Mouse (Mus musculus): ENCODE measurements around the gene Nsun2.
A peak's percentile ranks its signal among the peaks of the same experiment; 100 is the strongest.
"Not testable (repeated sequence)": the region's sequence is repeated elsewhere in the genome, so short reads cannot be mapped to it uniquely, and the experiment has no call there.

Nsun2 gene

DNA sequence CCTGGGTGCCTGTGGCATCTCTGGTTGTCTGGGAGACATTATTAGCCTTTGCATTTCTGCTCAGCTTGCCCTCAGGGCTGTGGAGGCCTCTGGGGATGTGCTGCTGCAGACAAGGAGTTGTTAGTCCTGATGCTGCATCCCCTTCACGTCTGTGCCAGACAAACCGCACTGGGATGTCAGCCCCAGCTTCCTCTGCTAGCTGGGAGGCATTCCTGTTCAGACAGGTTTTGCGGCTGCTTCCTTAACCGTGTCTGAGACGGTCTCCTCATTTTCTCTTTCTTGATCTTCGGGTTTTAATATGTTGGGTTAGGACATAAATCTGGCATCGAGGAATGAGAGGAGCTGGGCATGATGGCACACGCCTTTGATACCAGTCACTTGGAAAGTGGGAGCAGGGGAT is 58.7 kb downstream of the Nsun2 start:
- no peak for DNase-seq (ENCODE audit: extremely low spot score)

DNA sequence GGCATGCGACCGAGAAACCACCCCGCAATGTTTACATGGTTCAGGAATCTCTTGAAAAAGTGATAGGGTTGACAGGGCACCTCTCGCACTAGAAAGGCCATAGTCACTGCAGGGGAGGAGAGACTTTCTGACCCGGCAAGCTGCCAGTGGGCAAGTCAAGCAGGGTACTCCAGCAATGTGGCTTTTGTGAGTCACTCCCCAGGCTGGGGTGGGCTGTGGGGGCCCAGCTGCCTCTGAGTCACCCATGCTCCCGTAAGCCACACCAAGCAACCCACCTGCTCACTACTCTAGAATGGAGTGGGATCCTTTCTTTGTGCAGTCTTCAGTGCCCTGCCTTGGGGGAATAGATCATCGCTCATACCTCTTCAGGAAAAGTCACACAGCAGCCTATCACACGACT is 59.9 kb downstream of the Nsun2 start:
- no peak for DNase-seq (ENCODE audit: extremely low spot score)

DNA sequence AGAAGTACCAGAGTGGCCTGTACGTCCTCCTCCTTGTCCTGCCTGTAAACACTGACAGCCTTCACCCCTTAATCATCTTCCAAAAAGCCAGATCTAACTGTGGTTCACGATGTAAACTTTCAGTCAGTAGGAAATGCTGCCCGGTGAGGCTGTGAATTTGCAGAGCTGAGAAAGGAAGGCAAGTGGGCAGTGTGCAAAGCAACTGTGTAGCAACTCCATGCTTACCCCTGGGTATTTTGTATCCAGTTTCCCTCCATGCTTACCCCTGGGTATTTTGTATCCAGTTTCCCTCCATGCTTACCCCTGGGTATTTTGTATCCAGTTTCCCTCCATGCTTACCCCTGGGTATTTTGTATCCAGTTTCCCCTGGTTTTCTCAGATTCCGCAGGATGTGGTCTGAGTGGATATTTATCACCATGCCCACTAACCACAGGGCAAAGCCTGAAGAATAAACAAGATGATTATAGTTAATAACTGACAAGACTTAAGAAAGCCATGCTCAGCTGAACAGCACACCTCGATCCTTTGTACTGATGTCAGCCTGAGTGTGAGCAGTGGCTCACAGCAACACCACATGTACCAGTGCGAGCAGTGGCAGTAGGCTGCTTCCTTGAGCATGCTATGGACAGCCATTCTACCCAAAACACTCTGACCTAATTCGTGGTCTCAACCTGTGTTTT is 61.2 kb downstream of the Nsun2 start:
- no peak for DNase-seq (ENCODE audit: extremely low spot score)

DNA sequence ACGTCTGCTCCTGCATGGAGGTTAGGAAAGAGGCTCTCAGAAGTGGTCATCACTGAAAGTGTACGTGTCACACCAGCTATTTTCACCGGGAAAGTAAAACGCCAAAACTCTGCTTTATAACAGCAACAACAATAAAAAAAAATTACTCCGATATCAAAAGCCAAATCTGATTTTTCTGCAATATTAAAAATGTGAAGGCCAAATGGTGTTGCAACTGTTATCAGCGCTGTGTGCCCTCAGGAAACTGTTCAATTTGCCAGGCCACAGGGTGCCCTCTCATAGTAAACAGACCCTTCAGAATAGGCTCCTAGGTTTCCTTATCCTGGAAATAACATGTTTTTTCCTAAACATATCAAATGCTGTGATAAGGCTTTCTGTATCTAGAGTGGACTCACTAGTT is 62.4 kb downstream of the Nsun2 start:
- no peak for DNase-seq (ENCODE audit: extremely low spot score)

DNA sequence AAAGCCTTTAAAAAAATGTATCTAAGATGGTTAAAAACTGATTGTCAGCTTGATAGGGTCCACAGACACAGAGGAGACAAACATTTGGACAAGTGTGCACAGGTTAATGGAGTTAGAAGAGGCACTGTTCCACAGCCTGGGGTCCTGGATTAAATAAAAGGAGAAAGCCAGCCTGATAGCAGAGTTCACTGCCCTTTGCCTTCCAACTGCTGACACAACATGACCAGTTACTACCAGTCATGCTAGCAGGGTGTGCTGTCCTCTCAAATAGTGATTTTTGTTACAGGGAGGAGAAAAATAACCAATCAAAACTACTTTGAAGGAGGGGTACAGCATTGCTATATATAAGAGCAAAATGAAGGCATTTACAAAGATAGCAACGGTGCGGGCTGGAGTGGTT is 63.0 kb downstream of the Nsun2 start:
- DNase-seq (ENCODE audit: extremely low spot score): no peak

DNA sequence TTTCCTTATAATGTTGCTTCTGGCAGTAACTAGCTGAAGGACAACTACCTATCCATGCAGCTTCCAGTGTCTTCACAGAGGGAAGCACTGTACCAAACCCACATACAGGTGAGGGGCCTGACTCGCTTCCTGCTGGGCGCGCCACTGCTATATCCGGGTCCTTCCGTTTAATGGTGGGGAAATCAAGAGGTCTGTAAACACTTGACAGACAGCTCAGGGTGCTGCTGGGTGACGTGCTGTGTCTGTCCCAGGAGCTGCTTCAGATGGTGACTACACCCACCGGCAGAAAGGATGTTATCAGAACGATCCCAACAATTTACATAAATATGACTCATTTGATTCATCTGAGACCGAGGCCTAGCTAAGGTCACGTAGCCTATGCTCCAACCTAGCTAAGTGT is 65.3 kb downstream of the Nsun2 start:
- no peak for DNase-seq (ENCODE audit: extremely low spot score)

DNA sequence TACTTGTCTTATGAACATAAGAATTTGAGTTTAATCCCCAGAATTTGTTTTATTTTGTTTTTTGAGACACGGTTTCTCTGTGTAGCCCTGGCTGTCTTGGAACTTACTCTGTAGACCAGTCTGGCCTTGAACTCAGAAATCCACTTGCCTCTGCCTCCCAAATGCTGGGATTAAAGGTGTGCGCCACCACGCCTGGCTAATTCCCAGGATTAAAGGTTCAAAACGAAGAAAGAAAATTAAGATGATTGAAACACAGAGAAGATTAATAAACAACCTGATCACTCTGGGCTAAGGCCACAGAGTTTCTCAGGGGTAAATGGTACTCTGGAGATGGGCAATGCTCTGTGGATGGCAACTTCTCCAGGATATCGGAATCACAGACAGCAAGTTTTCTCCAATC is 67.3 kb downstream of the Nsun2 start:
- DNase-seq (ENCODE audit: extremely low spot score): not testable (repeated sequence)

DNA sequence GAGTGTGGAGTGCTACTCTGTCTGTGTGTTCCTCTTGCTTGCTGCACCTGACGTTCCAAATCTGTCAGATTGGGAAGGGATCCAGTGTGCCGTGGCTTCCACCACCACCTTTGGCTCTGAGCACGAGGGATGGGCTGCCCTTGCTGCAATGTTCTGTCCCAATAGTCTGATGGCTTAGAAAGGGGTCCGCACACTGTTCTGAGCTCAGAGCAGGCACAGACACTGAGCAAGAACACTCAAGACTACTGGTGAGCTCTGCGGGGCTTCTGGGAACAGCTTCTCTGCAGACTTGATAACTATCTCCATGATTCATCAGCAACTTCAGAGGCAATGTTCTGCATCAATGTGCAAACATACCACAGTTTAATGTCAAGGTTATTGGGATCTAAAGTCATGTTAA is 67.8 kb downstream of the Nsun2 start:
- no peak for DNase-seq (ENCODE audit: extremely low spot score)

DNA sequence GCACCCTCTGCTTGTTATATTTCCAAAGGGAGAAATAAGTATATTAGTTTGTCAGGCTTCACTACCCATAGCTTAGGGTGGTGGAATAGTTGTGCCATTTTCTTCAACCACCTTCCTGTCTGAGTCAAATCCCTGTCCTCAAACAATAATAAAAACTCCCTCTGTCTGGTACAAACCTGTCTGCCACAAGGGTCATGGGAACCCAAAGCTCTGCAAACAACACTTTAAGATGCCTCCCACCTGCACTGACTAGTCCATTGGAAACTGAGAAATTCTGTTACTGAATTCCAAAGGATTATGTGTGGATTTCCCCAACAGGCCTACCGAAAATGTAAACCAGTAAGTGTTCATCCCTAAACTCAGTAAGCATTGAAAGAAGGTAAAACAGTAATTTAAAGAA is 71.1 kb downstream of the Nsun2 start:
- no peak for DNase-seq (ENCODE audit: extremely low spot score)

DNA sequence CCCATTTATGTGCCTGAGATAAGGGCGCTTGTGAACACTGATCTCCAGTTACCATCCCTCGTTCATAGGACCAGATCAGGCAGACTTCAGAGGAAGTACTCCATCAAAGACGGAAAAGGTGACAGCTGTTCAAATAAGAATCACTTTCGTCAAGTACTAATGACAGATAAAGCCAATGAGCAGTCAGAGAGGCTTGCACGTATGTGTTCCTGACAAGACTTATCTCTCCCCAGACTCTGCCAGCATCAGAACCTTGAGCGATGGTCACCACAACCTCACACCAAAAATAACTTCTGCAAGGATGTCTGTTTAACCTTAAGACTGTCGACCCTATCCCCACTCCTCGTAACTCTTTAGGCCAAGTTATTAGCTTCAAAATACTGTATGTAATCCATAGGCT is 75.2 kb downstream of the Nsun2 start:
- no peak for DNase-seq (ENCODE audit: extremely low spot score)

DNA sequence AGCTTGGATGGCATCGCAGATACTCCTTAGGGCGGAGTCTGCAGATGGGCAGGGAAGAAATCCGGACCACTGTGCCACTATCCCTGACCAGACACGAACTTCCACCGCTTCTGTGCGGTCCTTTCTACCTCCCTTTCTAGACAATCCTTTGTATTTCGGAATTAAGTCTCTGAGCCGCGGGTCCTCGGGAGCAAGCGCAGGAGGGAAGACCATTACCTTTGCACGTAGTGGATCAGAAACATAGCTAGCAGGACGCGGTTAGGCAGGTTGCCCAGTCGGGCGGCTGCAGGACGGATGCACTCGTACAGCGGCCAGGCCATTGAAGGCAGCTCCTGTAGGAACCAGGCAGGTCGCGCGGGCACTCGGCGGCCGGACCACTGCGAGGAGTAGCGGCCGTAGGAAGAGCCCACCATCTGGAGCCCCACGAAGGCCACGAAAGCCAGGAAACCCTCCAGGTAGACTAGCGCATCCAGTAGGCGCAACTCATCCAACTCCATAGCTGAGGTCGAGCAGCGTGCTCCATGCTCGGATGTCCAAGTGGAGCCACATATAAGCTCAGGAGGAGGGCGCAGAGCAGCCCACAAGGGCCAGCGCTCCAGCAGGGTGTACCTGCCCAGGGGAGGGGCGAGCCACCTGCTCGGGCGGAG is 77.3 kb downstream of the Nsun2 start:
- DNase-seq (ENCODE audit: extremely low spot score): no peak

DNA sequence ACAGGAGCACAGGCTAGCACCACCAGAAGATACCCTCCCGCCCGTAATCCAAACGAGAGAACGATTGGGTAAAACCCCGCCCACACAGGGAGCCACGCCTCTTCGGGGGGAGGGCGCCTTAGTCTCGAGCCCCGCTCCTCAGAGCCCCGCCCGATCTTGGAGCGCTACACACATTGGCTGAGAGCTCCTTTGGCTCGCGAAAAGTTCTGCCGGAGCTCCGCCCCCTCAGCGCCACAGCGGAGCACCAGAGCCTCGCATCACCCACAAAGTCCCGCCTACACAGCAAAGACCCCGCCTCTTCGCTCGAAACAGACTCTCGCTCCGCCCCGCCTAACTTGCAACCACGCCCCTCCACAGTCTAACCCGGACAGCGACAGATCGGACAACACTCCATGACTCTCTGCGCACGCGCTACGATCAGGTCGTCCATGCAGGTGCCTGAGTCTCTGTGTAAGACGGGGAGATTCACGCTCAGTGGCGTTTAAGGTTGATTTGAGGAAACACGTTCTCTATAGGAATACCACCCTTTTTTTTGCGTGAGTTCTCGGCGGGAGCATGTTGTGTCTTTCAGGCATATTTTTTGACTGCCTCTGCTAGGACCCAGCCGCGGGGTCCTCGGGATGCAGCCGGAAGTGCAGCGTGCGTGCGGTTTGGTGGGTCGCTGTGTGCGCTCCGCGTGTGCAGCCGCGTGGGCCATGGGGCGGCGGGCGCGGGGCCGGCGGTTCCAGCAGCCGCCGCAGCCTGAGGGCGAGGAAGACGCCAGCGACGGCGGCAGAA is 78.0 kb downstream of the Nsun2 start, which contains the start of gene Srd5a1:
Gene Srd5a1 (minus strand): TSS at position 45 of the 777 bp plus-strand sequence.
- peak; percentile 100 for DNase-seq (ENCODE audit: extremely low spot score)

DNA sequence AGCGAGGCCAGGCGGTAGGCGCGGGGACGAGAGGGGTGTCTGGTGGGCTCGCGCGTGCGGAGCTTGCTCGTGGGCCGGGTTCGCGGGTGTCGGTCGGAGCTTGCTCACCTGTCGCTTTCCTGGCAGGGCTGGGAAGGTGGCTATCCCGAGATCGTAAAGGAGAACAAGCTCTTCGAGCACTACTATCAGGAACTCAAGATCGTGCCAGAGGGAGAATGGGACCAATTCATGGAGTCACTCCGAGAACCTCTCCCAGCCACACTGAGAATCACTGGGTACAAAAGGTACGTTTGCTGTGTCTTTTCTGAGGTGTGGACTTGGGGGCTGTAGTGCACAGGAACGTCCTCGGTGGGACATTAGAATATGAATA is 78.6 kb downstream of the Nsun2 start:
- no peak for DNase-seq (ENCODE audit: extremely low spot score)

DNA sequence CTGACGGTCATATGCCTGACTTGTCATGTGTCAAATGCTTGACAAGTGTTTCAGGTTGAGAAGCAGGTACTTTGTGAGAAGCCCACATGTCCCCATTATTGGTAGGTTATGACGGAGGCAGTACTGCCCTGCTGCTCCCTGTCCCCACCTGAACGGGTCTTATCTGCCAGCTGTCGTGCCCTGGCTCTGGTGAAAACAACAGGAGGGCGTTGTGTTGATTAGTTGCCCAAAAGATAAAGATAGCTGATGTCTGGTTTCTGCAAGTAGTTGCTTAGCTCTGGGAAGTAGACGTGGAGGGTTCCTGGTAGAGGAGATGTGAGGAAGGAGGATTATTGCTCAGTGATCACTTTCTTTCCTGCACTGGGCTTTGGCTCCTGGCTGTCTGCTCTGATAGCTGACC is 83.2 kb downstream of the Nsun2 start:
- DNase-seq (ENCODE audit: extremely low spot score): no peak

DNA sequence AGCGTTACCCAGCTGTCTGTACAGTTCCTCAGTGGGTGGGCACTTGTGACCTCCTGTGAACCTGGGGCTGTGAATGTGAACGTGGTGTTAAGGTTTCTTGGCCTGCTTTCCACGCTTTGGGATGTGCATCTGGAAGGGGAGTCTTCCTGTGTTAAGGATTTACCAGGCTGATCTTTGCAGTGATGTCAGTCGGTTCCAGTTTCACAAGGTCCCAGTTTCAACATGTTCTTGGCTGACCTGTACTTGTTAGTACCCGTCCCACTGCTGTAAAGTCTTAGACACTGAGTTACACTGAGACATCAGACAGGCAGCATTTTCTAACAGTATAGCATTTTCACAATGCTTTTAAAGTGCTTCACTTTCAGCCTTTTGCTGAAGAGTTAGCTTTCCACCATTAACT is 90.3 kb downstream of the Nsun2 start:
- no peak for DNase-seq (ENCODE audit: extremely low spot score)

DNA sequence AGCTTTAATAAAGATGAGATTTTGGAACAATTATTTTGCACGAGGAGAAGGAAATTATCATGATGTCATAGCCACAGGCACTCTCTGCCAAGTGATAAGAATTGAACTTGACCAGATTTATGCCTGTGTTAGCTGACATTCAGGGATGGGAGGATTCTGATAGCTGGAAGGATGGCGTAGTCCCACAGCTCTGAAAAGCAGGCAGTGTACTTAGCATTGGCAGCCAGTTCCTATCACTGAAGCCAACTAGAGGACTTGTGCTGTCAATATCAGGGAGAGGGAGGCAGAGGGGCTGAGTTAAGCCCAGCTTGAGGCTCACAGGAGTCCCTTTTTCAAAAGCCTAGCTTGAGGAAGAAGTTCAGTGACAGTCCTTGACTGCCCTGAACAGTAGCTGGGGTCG is 91.0 kb downstream of the Nsun2 start:
- DNase-seq (ENCODE audit: extremely low spot score): no peak

DNA sequence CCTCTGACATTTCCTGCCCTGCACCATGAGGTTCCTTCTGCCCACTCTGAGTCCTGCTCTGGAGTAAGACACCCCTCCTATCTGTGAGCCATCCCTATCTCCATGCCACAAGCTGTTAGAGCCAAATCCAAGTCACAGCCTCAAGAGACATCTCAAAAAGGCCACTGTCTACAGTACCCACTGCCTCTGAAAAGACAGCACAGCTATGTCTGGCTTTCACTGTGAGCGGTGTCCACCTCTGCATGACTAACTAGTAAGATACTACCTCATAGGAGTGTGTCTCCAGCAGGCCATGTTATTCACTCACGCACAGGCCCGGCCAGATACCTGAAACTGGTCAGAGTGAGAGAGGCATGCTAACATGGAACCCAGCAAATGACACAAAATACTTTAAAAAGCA is 94.4 kb downstream of the Nsun2 start:
- DNase-seq (ENCODE audit: extremely low spot score): no peak

DNA sequence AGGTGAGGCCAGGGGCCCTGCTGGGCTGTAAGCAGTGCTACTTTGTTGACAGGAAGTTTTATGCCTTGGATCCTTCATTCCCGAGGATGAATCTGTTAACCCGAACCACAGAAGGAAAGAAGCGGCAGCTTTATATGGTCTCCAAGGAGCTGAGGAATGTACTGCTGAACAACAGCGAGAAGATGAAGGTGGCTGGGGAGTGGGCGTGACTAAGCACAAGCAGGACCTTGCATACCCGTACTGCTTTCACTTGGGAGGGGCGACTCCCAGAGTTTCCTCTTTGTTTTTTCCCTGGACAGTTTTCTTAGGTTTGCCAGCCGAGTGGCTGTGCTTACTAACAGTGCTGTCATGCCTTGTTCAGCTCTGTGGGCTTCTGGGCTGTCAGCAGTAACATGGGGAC is 97.0 kb downstream of the Nsun2 start:
- DNase-seq (ENCODE audit: extremely low spot score): no peak

DNA sequence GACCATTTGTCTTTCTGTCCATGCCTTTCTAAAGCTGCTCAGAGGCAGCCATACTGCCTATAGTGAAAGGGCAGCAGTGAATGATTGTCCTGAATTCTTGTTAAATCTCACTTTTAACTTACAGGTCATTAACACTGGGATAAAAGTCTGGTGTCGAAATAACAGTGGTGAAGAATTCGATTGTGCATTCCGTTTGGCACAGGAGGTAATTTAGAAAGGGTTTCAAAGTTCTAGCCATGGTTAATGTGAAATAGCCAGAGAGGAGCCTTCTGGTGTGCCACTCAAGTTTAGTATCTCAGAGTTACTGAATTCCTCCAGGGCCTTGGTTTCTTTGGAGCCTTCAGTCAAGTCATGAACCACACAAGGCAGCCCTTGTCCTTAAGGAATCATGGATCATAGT is 97.6 kb downstream of the Nsun2 start:
- DNase-seq (ENCODE audit: extremely low spot score): no peak

DNA sequence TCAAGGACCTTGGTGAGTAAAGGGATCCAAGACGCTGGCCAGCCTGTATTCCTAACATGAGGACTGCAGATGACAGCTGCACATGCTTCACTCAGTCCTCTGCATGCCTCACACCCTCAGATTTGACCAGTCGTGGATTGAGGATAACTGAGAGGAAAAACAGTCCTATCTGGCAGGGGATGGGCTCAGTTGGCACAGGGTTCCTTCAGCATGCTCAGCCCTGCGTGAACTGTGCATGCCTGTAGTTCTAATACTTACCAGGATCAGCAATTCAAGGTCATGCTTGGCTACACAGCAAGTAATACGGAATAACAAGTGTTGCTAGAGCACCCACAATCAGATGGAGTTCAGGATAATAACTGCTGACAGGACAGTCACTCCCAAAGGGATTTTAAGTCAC is 98.1 kb downstream of the Nsun2 start:
- DNase-seq (ENCODE audit: extremely low spot score): no peak

DNA sequence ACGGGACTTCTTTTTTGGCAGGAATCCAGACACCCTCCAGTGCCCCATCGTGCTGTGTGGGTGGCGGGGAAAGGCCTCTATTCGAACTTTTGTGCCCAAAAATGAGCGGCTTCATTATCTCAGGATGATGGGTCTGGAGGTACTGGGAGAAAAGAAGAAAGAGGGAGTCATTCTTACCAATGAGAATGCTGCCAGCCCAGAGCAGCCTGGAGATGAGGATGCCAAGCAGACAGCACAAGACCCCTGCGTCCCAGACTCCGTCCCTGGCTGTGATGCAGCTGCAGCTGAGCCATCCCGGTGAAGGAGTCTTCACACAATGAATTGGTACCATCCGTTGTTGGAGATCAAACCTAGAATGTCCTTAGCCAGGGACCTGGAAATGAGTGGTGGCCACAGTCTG is 100.0 kb downstream of the Nsun2 start:
- no peak for DNase-seq (ENCODE audit: extremely low spot score)

DNA sequence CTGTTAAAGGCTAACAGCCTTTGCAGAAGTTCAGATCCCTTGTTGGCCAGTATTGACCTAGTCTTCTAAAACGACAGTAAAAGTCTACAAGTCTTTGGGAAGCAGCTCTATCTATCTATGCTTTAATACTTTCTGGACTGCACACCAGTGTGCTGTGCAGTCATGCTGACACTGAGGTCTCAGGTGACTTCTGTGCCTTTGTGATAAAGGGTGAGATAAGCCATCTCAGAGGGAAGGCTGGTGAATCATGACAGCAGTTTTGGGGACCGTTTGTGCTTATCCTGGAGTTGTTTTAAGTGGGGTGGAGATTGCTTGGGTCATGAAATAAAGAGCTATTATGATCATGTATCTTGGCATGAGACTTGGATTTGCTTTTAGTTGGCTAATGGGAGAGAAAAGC is 100.4 kb downstream of the Nsun2 start:
- DNase-seq (ENCODE audit: extremely low spot score): no peak

DNA sequence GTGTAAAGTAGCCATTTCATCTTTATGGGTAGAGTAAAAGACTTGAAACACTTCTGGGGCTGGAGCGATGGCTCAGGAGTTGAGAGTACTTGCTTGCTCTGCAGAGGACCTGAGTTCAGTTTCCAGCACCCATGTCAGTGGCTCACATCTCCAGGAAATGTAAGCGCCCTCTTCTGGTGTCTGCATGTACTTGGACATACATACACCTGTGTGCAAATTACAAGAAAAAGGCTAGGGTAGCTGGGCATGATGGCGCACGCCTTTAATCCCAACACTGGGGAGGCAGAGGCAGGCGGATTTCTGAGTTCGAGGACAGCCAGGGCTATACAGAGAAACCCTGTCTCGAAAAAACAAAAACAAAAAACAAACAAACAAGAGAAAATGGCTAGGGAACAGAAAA is 102.3 kb downstream of the Nsun2 start:
- DNase-seq (ENCODE audit: extremely low spot score): not testable (repeated sequence)
